Mouse (Mus musculus): ENCODE results near the gene Atp6v0a2. TPM values are rescaled to one million over a fixed set of nuclear protein-coding genes. Genes with fewer than 3 reads are reported as not detected.
A peak's percentile ranks its signal among the peaks of the same experiment; 100 is the strongest.

The Atp6v0a2 gene
- total RNA-seq, 1 experiment, result 24.5 TPM

DNA sequence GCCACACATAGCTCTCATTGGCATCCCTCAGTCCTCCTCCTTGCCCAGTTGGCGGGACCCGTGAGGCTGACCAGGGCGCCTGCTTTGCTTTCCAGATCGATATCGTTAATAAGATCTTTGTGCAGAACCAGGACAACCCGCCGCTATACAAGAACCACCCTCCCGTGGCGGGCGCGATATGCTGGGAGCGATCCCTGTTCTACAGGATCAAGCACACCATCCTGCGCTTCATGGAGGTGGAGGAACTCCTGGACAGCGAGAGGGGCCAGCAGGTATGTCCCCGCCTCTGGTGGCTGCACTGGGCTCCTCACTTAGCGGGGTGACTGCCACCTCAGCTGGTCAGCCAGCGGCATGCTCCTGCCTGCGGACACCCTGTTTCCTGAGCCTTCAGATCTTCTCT lies 119.9 kb downstream of the Atp6v0a2 start:
- Histone ChIP-seq H3K4me3 (ENCODE audit: insufficient read depth in 1 of 2, low read depth in 1 of 2, low read length in 2 of 2, poor library complexity in 1 of 2, severe bottlenecking in 1 of 2) (peak overlapping the region; percentile 13 to 26; a peak in 2 of 4 replicates), H3K36me3 (ENCODE audit: control insufficient read depth, insufficient read depth, low read length, poor library complexity, severe bottlenecking) (no peaks in the 10 kb centered on the region), H3K4me1 (ENCODE audit: control insufficient read depth in 2 of 2, insufficient read depth in 2 of 2, low read length in 2 of 2, poor library complexity in 1 of 2) (0 out of 4 replicates have a peak, but pooled peaks cover 0 to 2% of the 10 kb centered on the region in 2 experiments), H3K9me3 (ENCODE audit: control insufficient read depth, insufficient read depth, low read depth, low read length) (no peaks in the 10 kb centered on the region), H3K27ac (ENCODE audit: insufficient read depth, low read depth, low read length, poor library complexity, severe bottlenecking) (no peak overlapping the region), H3K9ac (ENCODE audit: insufficient read depth, low read depth, low read length, poor library complexity, severe bottlenecking) (no peak overlapping the region; the same call in 1 of the 2 replicates)
- TF ChIP-seq MAFK (IDR thresholded peaks at IDR 0.05; ENCODE audit: insufficient read depth, low read depth, low read length), result no peak
- TF ChIP-seq ZC3H11A (IDR thresholded peaks at IDR 0.05; ENCODE audit: borderline replicate concordance, low read depth, low read length), result no peak
- no peak for TF ChIP-seq ZNF384 (IDR thresholded peaks at IDR 0.05; ENCODE audit: low read depth, low read length)
- TF ChIP-seq HCFC1 (IDR thresholded peaks at IDR 0.05; ENCODE audit: borderline replicate concordance, insufficient read depth, low read length), result no peak
- TF ChIP-seq CHD2 (IDR thresholded peaks at IDR 0.05; ENCODE audit: low read depth, low read length), result no peak
- in situ Hi-C loops (cut with MboI; ENCODE audit: low sequenced_read_pairs in 2 of 2, unreplicated experiment in 2 of 2), result no loop called here
- DNase-seq (ENCODE audit: low read depth, low spot score), result no peak

DNA sequence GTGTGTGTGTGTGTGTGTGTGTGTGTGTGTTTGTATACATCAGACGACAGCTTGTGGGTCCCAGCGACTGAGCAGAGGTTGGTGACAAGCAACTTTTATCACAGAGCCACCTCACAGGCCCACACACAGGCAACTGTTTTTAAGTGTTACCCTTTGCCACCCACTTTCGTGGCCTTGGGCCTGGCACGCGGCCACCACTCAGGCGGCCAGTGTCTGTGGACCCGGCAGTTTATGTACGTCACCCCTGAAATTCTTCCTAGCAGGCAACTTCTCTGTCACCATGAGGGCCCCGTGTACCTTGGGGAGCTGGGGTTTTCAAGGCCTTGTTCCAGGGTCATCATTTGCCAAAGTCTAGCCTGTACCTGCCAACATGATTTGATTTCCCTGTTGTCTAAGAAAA lies 123.3 kb downstream of the Atp6v0a2 start:
- in situ Hi-C loops (cut with MboI; ENCODE audit: low sequenced_read_pairs in 2 of 2, unreplicated experiment in 2 of 2), result no loop called here

DNA sequence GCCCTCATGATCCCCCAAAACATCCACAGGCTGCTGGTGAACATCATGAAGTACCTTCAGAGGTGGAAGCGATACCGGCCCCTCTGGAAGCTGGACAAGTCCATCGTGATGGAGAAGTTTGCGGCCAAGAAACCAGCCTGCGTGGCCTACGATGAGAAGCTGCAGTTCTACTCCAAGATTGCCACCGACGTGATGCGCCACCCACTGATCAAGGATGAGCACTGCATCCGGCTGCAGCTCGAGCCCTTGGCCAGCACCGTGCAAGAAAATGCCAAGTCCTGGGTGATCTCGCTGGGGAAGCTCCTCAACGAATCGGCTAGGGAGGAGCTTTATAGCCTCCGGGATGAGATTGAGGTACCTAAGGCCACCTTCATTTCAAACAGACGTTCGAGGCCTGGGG lies 132.6 kb downstream of the Atp6v0a2 start:
- Histone ChIP-seq H3K36me3 (ENCODE audit: control insufficient read depth, insufficient read depth, low read length, poor library complexity, severe bottlenecking) (no peaks in the 10 kb centered on the region), H3K4me1 (ENCODE audit: control insufficient read depth in 2 of 2, insufficient read depth in 2 of 2, low read length in 2 of 2, poor library complexity in 1 of 2) (peaks cover 2 to 5% of the 10 kb centered on the region in 2 experiments; a peak in 2 of 4 replicates), H3K4me3 (ENCODE audit: insufficient read depth in 1 of 2, low read depth in 1 of 2, low read length in 2 of 2, poor library complexity in 1 of 2, severe bottlenecking in 1 of 2) (no peak overlapping the region), H3K27ac (ENCODE audit: insufficient read depth, low read depth, low read length, poor library complexity, severe bottlenecking) (no peak overlapping the region), H3K9ac (ENCODE audit: insufficient read depth, low read depth, low read length, poor library complexity, severe bottlenecking) (no peak overlapping the region), H3K9me3 (ENCODE audit: control insufficient read depth, insufficient read depth, low read depth, low read length) (no peaks in the 10 kb centered on the region)
- peak; percentile 38 for DNase-seq (ENCODE audit: low read depth, low spot score)
- no peak for TF ChIP-seq HCFC1 (IDR thresholded peaks at IDR 0.05; ENCODE audit: borderline replicate concordance, insufficient read depth, low read length)
- TF ChIP-seq MAFK (IDR thresholded peaks at IDR 0.05; ENCODE audit: insufficient read depth, low read depth, low read length), result no peak
- TF ChIP-seq CHD2 (IDR thresholded peaks at IDR 0.05; ENCODE audit: low read depth, low read length), result no peak
- no peak for TF ChIP-seq ZC3H11A (IDR thresholded peaks at IDR 0.05; ENCODE audit: borderline replicate concordance, low read depth, low read length)
- TF ChIP-seq ZNF384 (IDR thresholded peaks at IDR 0.05; ENCODE audit: low read depth, low read length), result no peak
- in situ Hi-C loops (cut with MboI; ENCODE audit: low sequenced_read_pairs in 2 of 2, unreplicated experiment in 2 of 2), result no loop called here

More for the DNA sequence above, 123.3 kb downstream of the Atp6v0a2 start:
- H3K9me3 ChIP-seq (ENCODE audit: control insufficient read depth, insufficient read depth, low read depth, low read length), result no peaks in the 10 kb centered on the region
- no peak overlapping the region for H3K4me3 ChIP-seq (ENCODE audit: insufficient read depth in 1 of 2, low read depth in 1 of 2, low read length in 2 of 2, poor library complexity in 1 of 2, severe bottlenecking in 1 of 2)
- no peak overlapping the region for H3K27ac ChIP-seq (ENCODE audit: insufficient read depth, low read depth, low read length, poor library complexity, severe bottlenecking)
- no peak overlapping the region for H3K9ac ChIP-seq (ENCODE audit: insufficient read depth, low read depth, low read length, poor library complexity, severe bottlenecking)
- 0 out of 4 replicates have a peak, but pooled peaks cover 0 to 2% of the 10 kb centered on the region in 2 experiments for H3K4me1 ChIP-seq (ENCODE audit: control insufficient read depth in 2 of 2, insufficient read depth in 2 of 2, low read length in 2 of 2, poor library complexity in 1 of 2)
- no peak for DNase-seq (ENCODE audit: low read depth, low spot score)
- no peak for TF ChIP-seq ZNF384 (IDR thresholded peaks at IDR 0.05; ENCODE audit: low read depth, low read length)
- TF ChIP-seq MAFK (IDR thresholded peaks at IDR 0.05; ENCODE audit: insufficient read depth, low read depth, low read length), result no peak
- no peak for TF ChIP-seq ZC3H11A (IDR thresholded peaks at IDR 0.05; ENCODE audit: borderline replicate concordance, low read depth, low read length)
- TF ChIP-seq CHD2 (IDR thresholded peaks at IDR 0.05; ENCODE audit: low read depth, low read length), result no peak
- TF ChIP-seq HCFC1 (IDR thresholded peaks at IDR 0.05; ENCODE audit: borderline replicate concordance, insufficient read depth, low read length), result no peak
- H3K36me3 ChIP-seq (ENCODE audit: control insufficient read depth, insufficient read depth, low read length, poor library complexity, severe bottlenecking), result no peaks in the 10 kb centered on the region

DNA sequence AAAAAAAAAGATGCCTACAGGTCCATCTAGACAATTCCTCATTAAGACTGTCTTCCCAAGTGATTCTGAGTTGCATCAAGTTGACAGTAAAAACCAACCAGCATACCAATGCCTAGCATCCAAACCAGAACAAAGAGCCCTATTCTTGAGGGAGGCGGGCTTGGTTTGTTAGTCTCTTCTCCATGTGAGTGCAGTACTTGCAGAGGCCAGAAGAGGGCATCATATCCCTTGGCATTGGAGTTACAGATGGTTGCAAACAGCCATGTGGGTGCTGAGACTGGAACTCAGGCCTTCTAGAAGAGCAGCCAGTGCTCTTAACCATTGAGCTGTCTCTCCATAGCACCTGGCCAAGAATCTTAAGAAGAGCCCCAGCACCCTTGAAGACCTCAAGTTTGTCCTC lies 133.4 kb downstream of the Atp6v0a2 start:
- TF ChIP-seq MAFK (IDR thresholded peaks at IDR 0.05; ENCODE audit: insufficient read depth, low read depth, low read length) (no peak), HCFC1 (IDR thresholded peaks at IDR 0.05; ENCODE audit: borderline replicate concordance, insufficient read depth, low read length) (no peak), ZNF384 (IDR thresholded peaks at IDR 0.05; ENCODE audit: low read depth, low read length) (no peak), CHD2 (IDR thresholded peaks at IDR 0.05; ENCODE audit: low read depth, low read length) (no peak), ZC3H11A (IDR thresholded peaks at IDR 0.05; ENCODE audit: borderline replicate concordance, low read depth, low read length) (no peak)
- Histone ChIP-seq H3K27ac (ENCODE audit: insufficient read depth, low read depth, low read length, poor library complexity, severe bottlenecking) (no peak overlapping the region), H3K4me3 (ENCODE audit: insufficient read depth in 1 of 2, low read depth in 1 of 2, low read length in 2 of 2, poor library complexity in 1 of 2, severe bottlenecking in 1 of 2) (no peak overlapping the region), H3K9ac (ENCODE audit: insufficient read depth, low read depth, low read length, poor library complexity, severe bottlenecking) (no peak overlapping the region), H3K9me3 (ENCODE audit: control insufficient read depth, insufficient read depth, low read depth, low read length) (no peaks in the 10 kb centered on the region), H3K36me3 (ENCODE audit: control insufficient read depth, insufficient read depth, low read length, poor library complexity, severe bottlenecking) (no peaks in the 10 kb centered on the region), H3K4me1 (ENCODE audit: control insufficient read depth in 2 of 2, insufficient read depth in 2 of 2, low read length in 2 of 2, poor library complexity in 1 of 2) (peaks cover 2 to 5% of the 10 kb centered on the region in 2 experiments; a peak in 2 of 4 replicates)
- in situ Hi-C loops (cut with MboI; ENCODE audit: low sequenced_read_pairs in 2 of 2, unreplicated experiment in 2 of 2), result no loop called here
- DNase-seq (ENCODE audit: low read depth, low spot score), result peak; percentile 29

Other genes starting within 250 kb of the Atp6v0a2 start
- gene Sbno1, start 202.6 kb upstream of the Atp6v0a2 start, total RNA-seq (2012; rRNA removed), result 86.4 and 95.2 TPM in 2 replicates
- gene Kmt5a, start 188.6 kb upstream of the Atp6v0a2 start, total RNA-seq (2012; rRNA removed), result 62.6 and 69.8 TPM in 2 replicates
- 7.3 and 8.9 TPM in 2 replicates for gene Rilpl2, start 150.2 kb upstream of the Atp6v0a2 start, total RNA-seq (2012; rRNA removed)
- 7.5 and 10.6 TPM in 2 replicates for gene Snrnp35, start 145.4 kb upstream of the Atp6v0a2 start, total RNA-seq (2012; rRNA removed)
- gene Rilpl1, start 97.2 kb upstream of the Atp6v0a2 start, total RNA-seq (2012; rRNA removed), result 8.6 and 10.1 TPM in 2 replicates
- gene Tmed2, start 87.9 kb upstream of the Atp6v0a2 start, total RNA-seq (2012; rRNA removed), result 212 and 224 TPM in 2 replicates
- 22.8 and 30.7 TPM in 2 replicates for gene Ddx55, start 75.7 kb upstream of the Atp6v0a2 start, total RNA-seq (2012; rRNA removed)
- 51.5 and 60.4 TPM in 2 replicates for gene Eif2b1, start 49.4 kb upstream of the Atp6v0a2 start, total RNA-seq (2012; rRNA removed)
- 71.5 and 74.1 TPM in 2 replicates for gene Gtf2h3, start 49.4 kb upstream of the Atp6v0a2 start, total RNA-seq (2012; rRNA removed)
- 1.7 and 2.3 TPM in 2 replicates for gene Dnah10, start 96.5 kb downstream of the Atp6v0a2 start, total RNA-seq (2012; rRNA removed)
- 3.9 and 5.0 TPM in 2 replicates for gene Ccdc92, start 233.8 kb downstream of the Atp6v0a2 start, total RNA-seq (2012; rRNA removed)
- gene Zfp664, start 234.1 kb downstream of the Atp6v0a2 start, total RNA-seq (2012; rRNA removed), result 22.6 and 27.4 TPM in 2 replicates

Data from ES-E14 (cell line).